Mouse (Mus musculus) erythroblast, embryonic 14.5 days (primary cell): Measurements from ENCODE around the gene Dnajc27.

Experiments
- GATA1 ChIP-seq: IDR thresholded peaks from 2 replicates; pipeline ENCODE4 v1.6.1; 2012; ENCODE audit warnings: low read length, inconsistent platforms, mixed read lengths
- TAL1 ChIP-seq: IDR thresholded peaks from 3 replicates; pipeline ENCODE4 v1.6.1; 2012; ENCODE audit warnings: low read length, inconsistent platforms, mixed read lengths

- TF ChIP-seq GATA1 (no peak), TAL1 (no peak)
Observed at GRCm38 (mm10) chr12:4075407-4075806, 7.0 kb upstream of the Dnajc27 start.
